Mouse (Mus musculus): ENCODE data around the gene Minar1. TPM values are rescaled to one million over a fixed set of nuclear protein-coding genes. Genes with fewer than 3 reads are reported as not detected.

Gene Minar1
- total RNA-seq, 2 experiments from 2014 or later = not detected

Other genes starting within 250 kb of the Minar1 start
- 10 to 100 TPM; 16.6 to 23.0 TPM for gene Tmed3, start 81.9 kb upstream of the Minar1 start, total RNA-seq (2021)
- not detected for gene Ankrd34c, start 115.3 kb upstream of the Minar1 start, total RNA-seq (2021)